Mouse (Mus musculus) thymus, adult 2 months (tissue): ENCODE data around the gene Hmgn1. TPM values are rescaled to one million over a fixed set of nuclear protein-coding genes. Genes with fewer than 3 reads are reported as not detected.
A peak's percentile ranks its signal among the peaks of the same experiment; 100 is the strongest.

Experiments used
- DNase-seq: peaks from one replicate; pipeline ENCODE4 v3.0.0; 2021
- H3K27ac ChIP-seq: fragments of 200-500 bp; 2 replicates; pipeline ENCODE4 v1.5.1; 2012; ENCODE audit warnings: low read length, control low read depth; ENCODE audit not compliant: control insufficient read depth, insufficient read depth
- H3K27me3 ChIP-seq: fragments of 200-500 bp; 2 replicates; pipeline ENCODE4 v1.6.1; 2012; ENCODE audit warnings: mild to moderate bottlenecking, low read length, moderate library complexity, mixed read lengths; ENCODE audit not compliant: control insufficient read depth, insufficient read depth
- H3K36me3 ChIP-seq: fragments of 200-500 bp; 2 replicates; pipeline ENCODE4 v1.6.1; 2012; ENCODE audit warnings: mild to moderate bottlenecking, low read length, moderate library complexity; ENCODE audit not compliant: control insufficient read depth, insufficient read depth
- H3K4me1 ChIP-seq: fragments of 200-500 bp; replicated peaks from 2 replicates; pipeline ENCODE4 v1.6.1; 2012; ENCODE audit warnings: low read length; ENCODE audit not compliant: control insufficient read depth, insufficient read depth
- H3K4me3 ChIP-seq: fragments of 200-500 bp; 2 replicates; pipeline ENCODE4 v1.5.1; 2012; ENCODE audit warnings: mild to moderate bottlenecking, low read length, control low read depth, moderate library complexity; ENCODE audit not compliant: control insufficient read depth, insufficient read depth
- CTCF ChIP-seq: fragments of 200-500 bp; IDR thresholded peaks from 2 replicates; pipeline ENCODE4 v1.5.1; 2012; ENCODE audit warnings: mild to moderate bottlenecking, control low read depth, low read length, moderate library complexity, borderline replicate concordance; ENCODE audit not compliant: control insufficient read depth, poor library complexity, insufficient read depth; ENCODE audit errors: extremely low read depth
- POLR2A ChIP-seq: fragments of 200-500 bp; IDR thresholded peaks from 2 replicates; pipeline ENCODE4 v1.6.1; 2012; ENCODE audit warnings: mild to moderate bottlenecking, low read length, control low read depth, moderate library complexity; ENCODE audit not compliant: control insufficient read depth, poor library complexity, insufficient read depth; ENCODE audit errors: extremely low read depth
- WGBS: fragments of 180-500 bp; shearing (Covaris S2); methylation state at CpG from one replicate; pipeline ENCODE4 v1.1.7; 2018; 5-methylcytosine and 5-hydroxymethylcytosine counted together
- polyA plus RNA-seq: library from polyadenylated mRNA; depleted of rRNA; stranded (reverse); fragments of >200 nt; gene quantifications from 2 replicates; pipeline ENCODE4 v1.2.3, GENCODE M21; 2012

The Hmgn1 gene
- polyA plus RNA-seq, 1 experiment, result 31.4 TPM

- H3K4me1 ChIP-seq, result peaks cover 10% of the 10 kb centered on the region
- no peaks in the 10 kb centered on the region for H3K36me3 ChIP-seq
- TF ChIP-seq POLR2A (no peak), CTCF (no peak)
- H3K27ac ChIP-seq, result no peak overlapping the region
- DNase-seq, result no peak
- no peak overlapping the region for H3K4me3 ChIP-seq
- 94% methylated on average over 1 of the region's 1 CpGs for WGBS
- H3K27me3 ChIP-seq, result no peaks in the 10 kb centered on the region
Measured at GRCm38 (mm10) chr16:96160927-96161326, 33.4 kb upstream of the Hmgn1 start.

- H3K27ac ChIP-seq, result no peak overlapping the region
- H3K27me3 ChIP-seq, result no peaks in the 10 kb centered on the region
- no peak for DNase-seq
- TF ChIP-seq CTCF, result no peak
- H3K4me3 ChIP-seq, result peak overlapping the region; percentile 58
- H3K36me3 ChIP-seq, result no peaks in the 10 kb centered on the region
- WGBS, result 76% methylated on average over 20 of the region's 20 CpGs
- H3K4me1 ChIP-seq, result peaks cover 10% of the 10 kb centered on the region
Measured at GRCm38 (mm10) chr16:96159794-96160346, 32.3 kb upstream of the Hmgn1 start.

- 2% methylated on average over 67 of the region's 67 CpGs for WGBS
- Histone ChIP-seq H3K4me1 (peaks cover 10% of the 10 kb centered on the region), H3K36me3 (no peaks in the 10 kb centered on the region), H3K27ac (no peak overlapping the region), H3K27me3 (no peaks in the 10 kb centered on the region), H3K4me3 (peak overlapping the region; percentile 58)
- TF ChIP-seq CTCF (no peak; the same call in 1 of the 2 replicates), POLR2A (no peak)
- peak; percentile 49 for DNase-seq
Measured at GRCm38 (mm10) chr16:96159091-96159731, 31.7 kb upstream of the Hmgn1 start.

GRCm38 (mm10) chr16:96158511-96159080 is 31.1 kb upstream of the Hmgn1 start:
- no peaks in the 10 kb centered on the region; the same call in 1 of the 2 replicates for H3K36me3 ChIP-seq
- peak overlapping the region; percentile 58 for H3K4me3 ChIP-seq
- no peak overlapping the region for H3K27ac ChIP-seq
- H3K27me3 ChIP-seq, result no peaks in the 10 kb centered on the region
- no peak for DNase-seq
- WGBS, result 92% methylated on average over 12 of the region's 12 CpGs
- TF ChIP-seq CTCF (no peak), POLR2A (no peak)
- H3K4me1 ChIP-seq, result peaks cover 10% of the 10 kb centered on the region

- Histone ChIP-seq H3K27me3 (no peaks in the 10 kb centered on the region), H3K36me3 (no peaks in the 10 kb centered on the region; the same call in 1 of the 2 replicates), H3K27ac (no peak overlapping the region), H3K4me3 (no peak overlapping the region), H3K4me1 (peaks cover 10% of the 10 kb centered on the region)
- DNase-seq, result no peak
- WGBS, result 80% methylated on average over 11 of the region's 11 CpGs
- TF ChIP-seq CTCF (no peak), POLR2A (no peak)
Measured at GRCm38 (mm10) chr16:96157171-96157570, 29.6 kb upstream of the Hmgn1 start.

- Histone ChIP-seq H3K27ac (no peak overlapping the region), H3K27me3 (no peaks in the 10 kb centered on the region), H3K4me3 (no peak overlapping the region), H3K4me1 (peaks cover 10% of the 10 kb centered on the region), H3K36me3 (no peaks in the 10 kb centered on the region; the same call in 1 of the 2 replicates)
- TF ChIP-seq CTCF (no peak), POLR2A (no peak)
- 92% methylated on average over 8 of the region's 8 CpGs for WGBS
- DNase-seq, result no peak
Measured at GRCm38 (mm10) chr16:96156019-96156418, 28.5 kb upstream of the Hmgn1 start.
